Mouse (Mus musculus): ENCODE measurements around the gene Mfsd12. TPM values are rescaled to one million over a fixed set of nuclear protein-coding genes. Genes with fewer than 3 reads are reported as not detected.

Gene Mfsd12
- total RNA-seq, 2 experiments from 2014 or later = 29.6 to 29.7 TPM

DNA sequence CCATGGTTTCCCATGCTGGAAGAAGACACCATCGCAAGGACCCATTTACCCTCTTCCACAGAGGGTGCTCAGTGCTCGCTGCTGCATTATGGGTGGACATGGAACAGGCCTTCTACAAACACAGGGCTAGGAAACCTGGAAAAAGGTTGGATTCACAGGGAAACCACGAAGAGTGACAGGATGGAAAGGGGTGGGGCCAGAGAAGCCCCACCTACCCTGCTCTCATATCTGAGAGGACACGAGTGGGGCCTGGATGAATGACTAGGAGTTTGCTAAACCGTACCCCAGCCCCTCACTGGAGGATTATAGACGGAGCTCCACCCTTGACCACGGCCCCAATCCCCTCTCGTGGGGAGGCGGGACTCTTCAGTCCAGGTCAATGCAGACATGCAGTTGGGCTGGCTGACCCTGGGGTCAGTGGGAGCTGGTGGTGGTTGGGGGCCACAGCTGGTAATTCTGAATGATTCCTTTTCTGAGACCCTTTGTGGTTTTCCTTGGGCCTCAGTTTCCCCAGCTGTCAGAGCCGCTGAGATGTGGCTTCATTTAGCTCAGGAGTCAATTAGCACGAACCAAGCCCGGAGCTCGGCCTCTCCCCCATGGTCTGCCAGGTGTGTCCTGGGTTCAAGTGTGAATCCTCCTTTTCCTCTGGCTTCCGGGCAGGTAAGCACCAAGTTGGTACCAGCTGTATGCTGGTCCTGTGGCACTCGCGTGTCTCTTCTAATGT lies 55.5 kb downstream of the Mfsd12 start:
- DNase-seq = no peak
- intact Hi-C loops (cut with DNase I) = no loop called here

DNA sequence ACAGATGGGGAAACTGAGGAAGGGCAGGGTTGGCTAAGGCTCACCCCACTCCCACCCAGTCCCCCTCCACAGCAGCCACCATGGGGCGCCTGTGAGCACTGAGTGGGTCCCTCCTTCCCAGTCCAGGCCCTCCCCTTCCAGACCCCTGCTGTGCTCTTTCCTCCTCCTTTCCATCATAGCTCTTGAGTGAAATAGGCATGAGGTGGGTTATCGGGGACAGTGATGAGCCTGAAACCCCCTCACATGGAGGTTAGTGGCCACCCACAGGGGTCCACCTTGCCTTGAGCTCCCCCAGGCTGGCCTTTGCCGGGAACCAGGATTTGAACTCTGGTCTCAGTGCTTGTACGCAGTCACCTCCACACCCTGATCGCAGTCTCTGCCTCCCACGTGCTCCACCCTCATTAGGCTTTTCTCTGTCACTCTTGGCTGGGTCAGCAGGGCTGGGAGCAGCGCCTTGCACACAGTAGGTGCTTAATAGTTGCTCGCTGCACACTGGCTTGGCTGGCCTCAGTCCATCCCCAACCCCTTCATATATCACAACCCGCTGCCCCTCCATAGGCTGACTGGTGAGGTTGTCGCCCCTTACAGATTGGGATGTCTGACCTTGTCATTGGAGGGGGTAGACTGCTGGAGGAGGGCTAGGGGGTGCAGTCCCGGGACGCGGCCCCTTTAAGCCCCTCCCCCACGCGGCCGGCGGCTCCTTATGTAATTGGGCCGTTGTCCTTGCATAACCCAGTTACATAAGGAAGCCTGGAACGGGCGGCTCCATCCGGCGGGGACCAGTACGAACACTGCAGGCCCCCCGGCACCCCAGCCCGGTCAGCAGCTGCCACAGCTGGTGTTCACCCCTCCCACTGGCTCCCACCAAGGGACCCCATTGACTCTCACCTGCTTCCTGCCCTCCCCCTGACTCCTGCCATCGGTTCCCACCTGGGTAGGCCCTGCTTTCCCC lies 56.3 kb downstream of the Mfsd12 start:
- intact Hi-C loops (cut with DNase I) = no loop called here
- no peak for DNase-seq

DNA sequence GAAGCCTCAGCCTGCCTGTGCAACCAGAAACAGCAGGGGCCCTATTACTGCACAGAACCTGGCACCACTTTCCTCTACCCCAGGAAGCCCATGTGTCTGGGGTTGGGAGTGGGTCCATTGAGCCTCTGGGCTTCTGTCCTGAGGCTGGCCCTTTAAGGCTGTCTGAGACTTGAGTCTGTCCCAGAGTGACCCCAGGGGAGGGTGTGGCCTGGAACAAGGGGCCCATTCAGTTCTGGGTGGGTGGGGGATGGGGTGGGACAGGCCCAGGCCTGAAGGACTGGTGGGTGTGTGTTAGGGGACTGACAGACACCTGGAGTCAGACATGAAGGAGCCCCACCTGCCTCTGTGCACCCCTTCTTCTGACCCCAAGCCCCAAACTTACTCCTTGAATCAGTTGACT lies 57.4 kb downstream of the Mfsd12 start:
- intact Hi-C loops (cut with DNase I) = no loop called here
- no peak for DNase-seq

DNA sequence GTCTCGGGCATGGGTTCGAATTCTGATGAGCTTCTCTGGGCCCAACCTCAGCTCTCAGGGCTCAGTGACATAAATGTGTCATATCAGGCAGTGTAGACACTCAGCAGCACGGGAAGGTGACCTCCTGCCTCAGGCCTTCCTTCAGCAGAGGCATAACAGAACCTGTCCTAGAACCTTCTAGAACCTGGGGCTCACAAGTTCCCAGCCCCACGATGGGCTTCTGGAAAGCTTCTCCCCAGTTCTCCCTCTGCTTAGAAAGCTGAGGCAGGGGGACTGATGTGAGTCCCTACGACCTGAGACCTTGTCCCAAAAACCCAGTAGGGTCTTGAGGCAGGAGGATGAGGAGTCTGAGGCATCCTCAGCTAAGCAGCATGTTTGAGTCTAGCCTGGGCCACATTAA lies 57.9 kb downstream of the Mfsd12 start:
- intact Hi-C loops (cut with DNase I) = no loop called here

More for the DNA sequence above, 57.9 kb downstream of the Mfsd12 start:
- DNase-seq = no peak

Small RNA genes within 50 kb of the gene (microRNA-seq; reads per million reads assigned to microRNA genes)
- gene Mir6913 = 2.4 reads per million

Other genes starting within 250 kb of the Mfsd12 start
- gene Zbtb7a, start 222.3 kb upstream of the Mfsd12 start, total RNA-seq (2021) = 10 to 100 TPM; 23.3 to 24.7 TPM
- gene Pias4, start 189.6 kb upstream of the Mfsd12 start, total RNA-seq (2021) = 10 to 100 TPM; 29.6 to 30.4 TPM
- 1,000 to 10,000 TPM; 1,312 to 1,322 TPM for gene Eef2, start 180.9 kb upstream of the Mfsd12 start, total RNA-seq (2021)
- gene Dapk3, start 174.5 kb upstream of the Mfsd12 start, total RNA-seq (2021) = 10 to 100 TPM; 62.7 to 62.9 TPM
- not detected for gene 4930442H23Rik, start 173.6 kb upstream of the Mfsd12 start, total RNA-seq (2021)
- gene Nmrk2, start 155.4 kb upstream of the Mfsd12 start, total RNA-seq (2021) = under 1 TPM in 1 of 2 experiments, not detected in 1; 0.44 TPM
- 100 to 1,000 TPM; 195 to 206 TPM for gene Atcay, start 126.7 kb upstream of the Mfsd12 start, total RNA-seq (2021)
- 10 to 100 TPM; 65.2 to 66.0 TPM for gene Zfr2, start 124.3 kb upstream of the Mfsd12 start, total RNA-seq (2021)
- 100 to 1,000 TPM; 132 to 140 TPM for gene Matk, start 104.6 kb upstream of the Mfsd12 start, total RNA-seq (2021)
- 10 to 100 TPM; 41.9 to 50.6 TPM for gene Mrpl54, start 90.6 kb upstream of the Mfsd12 start, total RNA-seq (2021)
- 10 to 100 TPM; 22.6 to 28.2 TPM for gene Apba3, start 90.5 kb upstream of the Mfsd12 start, total RNA-seq (2021)
- gene Tjp3, start 65.9 kb upstream of the Mfsd12 start, total RNA-seq (2021) = 1 to 10 TPM; 5.4 to 6.1 TPM
- 100 to 1,000 TPM; 295 to 304 TPM for gene Pip5k1c, start 64.5 kb upstream of the Mfsd12 start, total RNA-seq (2021)
- gene Cactin, start 36.4 kb upstream of the Mfsd12 start, total RNA-seq (2021) = 10 to 100 TPM; 26.5 to 26.9 TPM
- 1 to 10 TPM; 1.6 to 2.0 TPM for gene Tbxa2r, start 28.8 kb upstream of the Mfsd12 start, total RNA-seq (2021)
- under 1 TPM; 0.12 to 0.28 TPM for gene Gipc3, start 14.2 kb upstream of the Mfsd12 start, total RNA-seq (2021)
- gene Hmg20b, start 7.0 kb upstream of the Mfsd12 start, total RNA-seq (2021) = 10 to 100 TPM; 23.5 to 26.8 TPM
- gene 4930404N11Rik, start 8.3 kb downstream of the Mfsd12 start, total RNA-seq (2021) = 1 to 10 TPM; 1.3 to 1.4 TPM
- gene Fzr1, start 21.0 kb downstream of the Mfsd12 start, total RNA-seq (2021) = 100 to 1,000 TPM; 109 to 112 TPM
- gene Dohh, start 26.9 kb downstream of the Mfsd12 start, total RNA-seq (2021) = 10 to 100 TPM; 58.8 to 61.5 TPM
- 1 to 10 TPM; 3.7 to 4.4 TPM for gene Gm48551, start 27.0 kb downstream of the Mfsd12 start, total RNA-seq (2021)
- 1 to 10 TPM; 2.7 to 5.9 TPM for gene Gm48552, start 31.5 kb downstream of the Mfsd12 start, total RNA-seq (2021)
- 1 to 10 TPM; 1.5 to 2.3 TPM for gene Smim24, start 35.6 kb downstream of the Mfsd12 start, total RNA-seq (2021)
- 10 to 100 TPM; 29.5 to 31.1 TPM for gene Nfic, start 98.1 kb downstream of the Mfsd12 start, total RNA-seq (2021)
- 100 to 1,000 TPM; 303 to 316 TPM for gene Celf5, start 125.2 kb downstream of the Mfsd12 start, total RNA-seq (2021)
- 100 to 1,000 TPM; 104 to 105 TPM for gene Ncln, start 138.9 kb downstream of the Mfsd12 start, total RNA-seq (2021)
- under 1 TPM; 0.14 to 0.66 TPM for gene S1pr4, start 142.6 kb downstream of the Mfsd12 start, total RNA-seq (2021)
- gene Gna15, start 166.7 kb downstream of the Mfsd12 start, total RNA-seq (2021) = 1 to 10 TPM; 1.1 to 1.6 TPM
- gene Gna11, start 187.7 kb downstream of the Mfsd12 start, total RNA-seq (2021) = 100 to 1,000 TPM; 116 to 117 TPM
- 100 to 1,000 TPM; 474 to 479 TPM for gene Aes, start 202.0 kb downstream of the Mfsd12 start, total RNA-seq (2021)
- gene Tle2, start 217.1 kb downstream of the Mfsd12 start, total RNA-seq (2021) = 10 to 100 TPM; 34.0 to 44.5 TPM
- 1 to 10 TPM; 2.2 to 3.2 TPM for gene Tle6, start 243.6 kb downstream of the Mfsd12 start, total RNA-seq (2021)
- gene BC025920, start 248.8 kb downstream of the Mfsd12 start, total RNA-seq (2021) = 1 to 10 TPM; 2.5 to 2.7 TPM

Measured in left cerebral cortex, postnatal 4 days (tissue).